Mouse (Mus musculus) activated CD4-positive, CD25-positive, alpha-beta regulatory T cell, adult 9 weeks (primary cell): ENCODE results near the gene Olfr313. TPM values are rescaled to one million over a fixed set of nuclear protein-coding genes. Genes with fewer than 3 reads are reported as not detected.

Experiments used
- polyA plus RNA-seq: library from polyadenylated mRNA; unstranded; fragments of 100-300 nt; shearing (Covaris generic); gene quantifications from one replicate; pipeline ENCODE4 v1.2.1, GENCODE M21; 2017

Gene Olfr313
- not detected for polyA plus RNA-seq

DNA sequence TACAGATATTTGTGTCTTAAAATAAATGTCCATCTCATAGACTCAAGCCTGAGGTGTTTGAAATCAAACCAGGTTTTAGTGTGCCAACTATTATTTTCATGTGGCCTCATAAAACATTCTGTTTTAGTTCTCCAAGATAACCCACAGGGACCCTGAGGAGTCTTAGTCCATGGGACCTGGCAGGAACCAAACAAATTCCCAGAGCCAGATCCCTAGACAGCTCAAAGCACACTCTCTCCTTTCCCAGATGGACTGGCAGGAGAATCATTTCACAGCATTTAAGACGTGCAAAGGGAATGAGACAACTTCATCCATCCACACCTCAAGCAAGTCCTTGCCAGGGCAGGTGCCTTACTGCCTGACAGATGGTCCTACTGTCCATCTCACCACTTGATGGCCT is at the start of gene Olfr313:
Gene Olfr313, plus strand, starts transcription at position 301 of the 400 bp plus-strand sequence.

DNA sequence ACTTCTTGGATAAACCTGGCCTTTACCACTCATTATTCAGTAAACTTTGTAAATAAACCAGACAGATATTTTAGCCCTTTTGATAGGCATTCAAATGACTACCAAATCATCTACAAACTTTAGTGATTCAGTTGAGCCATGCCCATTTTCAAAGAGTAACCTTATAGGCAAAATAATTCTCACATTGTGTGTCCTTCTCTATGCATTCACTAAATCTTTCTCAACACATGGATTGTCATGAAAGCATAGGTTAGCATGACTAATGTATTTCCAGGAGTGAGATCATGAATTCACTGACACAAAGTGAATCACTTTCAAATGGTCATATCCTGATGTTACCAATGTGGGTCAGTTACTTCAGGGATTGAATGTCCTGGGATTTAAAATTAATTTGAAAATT is 41.9 kb upstream of the Olfr313 start, which contains the start of gene Olfr315:
Gene Olfr315, plus strand, starts transcription at position 301 of the 400 bp plus-strand sequence.

DNA sequence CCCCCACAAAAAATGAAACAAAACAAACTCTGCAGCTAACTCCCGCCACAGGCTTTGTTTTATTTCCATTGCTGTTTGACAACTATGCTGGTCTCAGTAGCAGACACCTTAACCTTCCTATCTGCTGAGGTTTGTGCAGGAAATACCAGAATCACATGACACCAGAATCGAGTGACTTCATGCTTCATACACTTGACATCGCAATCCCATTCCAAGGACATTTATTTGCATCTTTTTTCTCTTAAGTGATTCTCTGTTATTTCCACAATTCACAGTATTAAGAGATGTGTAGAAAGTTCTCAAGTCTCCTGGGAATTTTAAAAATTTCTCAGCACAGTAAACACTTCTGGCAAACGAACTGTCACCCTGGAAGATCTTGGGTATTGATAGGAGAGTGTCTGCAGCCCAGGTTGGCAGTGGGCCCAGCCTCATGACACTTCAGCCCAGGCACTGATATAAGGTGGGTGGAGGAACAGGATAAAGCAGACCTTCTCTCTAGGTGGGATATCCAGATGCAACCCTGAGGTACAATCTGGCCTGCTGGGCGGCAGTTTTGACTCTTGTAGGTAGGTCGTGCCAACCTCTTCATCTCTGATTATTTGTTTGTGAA is 32.2 kb upstream of the Olfr313 start, which contains the start of gene Olfr314:
Gene Olfr314, plus strand, starts transcription at position 473 of the 610 bp plus-strand sequence.

DNA sequence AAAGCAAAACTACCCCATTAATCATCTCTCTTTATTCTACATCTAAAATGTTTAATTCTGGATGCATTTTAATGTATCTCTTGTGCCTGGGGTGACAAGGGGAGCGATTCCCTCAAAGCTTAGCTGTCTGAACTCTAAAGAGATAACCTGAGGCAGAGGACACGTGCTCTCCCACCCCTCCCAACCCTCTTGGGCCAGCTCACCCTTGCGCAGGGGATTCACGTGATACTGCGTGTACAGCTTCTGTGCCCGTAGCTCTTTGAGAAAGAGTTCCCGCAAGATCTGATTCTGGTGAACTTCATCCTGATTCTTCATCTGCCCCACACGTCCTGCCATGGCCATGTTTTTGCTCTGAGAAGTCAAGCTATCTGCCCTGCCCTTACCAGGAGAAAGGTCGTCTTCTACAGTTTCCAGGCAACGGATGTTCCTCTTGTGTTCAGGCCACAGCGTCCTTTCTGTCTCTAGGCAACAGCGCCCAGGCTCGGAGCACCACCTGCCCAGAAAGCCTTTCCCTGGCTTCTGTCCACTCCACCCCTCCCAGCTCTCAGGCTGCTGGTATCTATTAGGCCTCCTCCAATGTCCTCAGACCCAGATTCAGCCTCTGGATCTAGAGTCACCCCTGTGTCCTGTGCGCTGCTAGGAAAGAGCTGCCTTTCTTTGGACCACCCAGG is 13.1 kb upstream of the Olfr313 start, which contains the start of gene Fam183b:
Gene Fam183b, minus strand, starts transcription at position 403 of the 671 bp plus-strand sequence.

DNA sequence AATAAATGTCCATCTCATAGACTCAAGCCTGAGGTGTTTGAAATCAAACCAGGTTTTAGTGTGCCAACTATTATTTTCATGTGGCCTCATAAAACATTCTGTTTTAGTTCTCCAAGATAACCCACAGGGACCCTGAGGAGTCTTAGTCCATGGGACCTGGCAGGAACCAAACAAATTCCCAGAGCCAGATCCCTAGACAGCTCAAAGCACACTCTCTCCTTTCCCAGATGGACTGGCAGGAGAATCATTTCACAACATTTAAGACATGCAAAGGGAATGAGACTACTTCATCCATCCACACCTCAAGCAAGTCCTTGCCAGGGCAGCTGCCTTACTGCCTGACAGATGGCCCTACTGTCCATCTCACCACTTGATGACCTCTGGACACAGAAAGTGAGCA is 14.1 kb downstream of the Olfr313 start, which contains the start of gene Olfr312:
Gene Olfr312, plus strand, starts transcription at position 301 of the 400 bp plus-strand sequence.

DNA sequence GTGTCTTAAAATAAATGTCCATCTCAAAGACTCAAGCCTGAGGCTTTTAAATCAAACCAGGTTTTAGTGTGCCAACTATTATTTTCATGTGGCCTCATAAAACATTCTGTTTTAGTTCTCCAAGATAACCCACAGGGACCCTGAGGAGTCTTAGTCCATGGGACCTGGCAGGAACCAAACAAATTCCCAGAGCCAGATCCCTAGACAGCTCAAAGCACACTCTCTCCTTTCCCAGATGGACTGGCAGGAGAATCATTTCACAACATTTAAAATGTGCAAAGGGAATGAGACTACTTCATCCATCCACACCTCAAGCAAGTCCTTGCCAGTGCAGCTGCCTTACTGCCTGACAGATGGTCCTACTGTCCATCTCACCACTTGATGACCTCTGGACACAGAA is 24.2 kb downstream of the Olfr313 start, which contains the start of gene Olfr311:
Gene Olfr311, plus strand, starts transcription at position 301 of the 400 bp plus-strand sequence.

DNA sequence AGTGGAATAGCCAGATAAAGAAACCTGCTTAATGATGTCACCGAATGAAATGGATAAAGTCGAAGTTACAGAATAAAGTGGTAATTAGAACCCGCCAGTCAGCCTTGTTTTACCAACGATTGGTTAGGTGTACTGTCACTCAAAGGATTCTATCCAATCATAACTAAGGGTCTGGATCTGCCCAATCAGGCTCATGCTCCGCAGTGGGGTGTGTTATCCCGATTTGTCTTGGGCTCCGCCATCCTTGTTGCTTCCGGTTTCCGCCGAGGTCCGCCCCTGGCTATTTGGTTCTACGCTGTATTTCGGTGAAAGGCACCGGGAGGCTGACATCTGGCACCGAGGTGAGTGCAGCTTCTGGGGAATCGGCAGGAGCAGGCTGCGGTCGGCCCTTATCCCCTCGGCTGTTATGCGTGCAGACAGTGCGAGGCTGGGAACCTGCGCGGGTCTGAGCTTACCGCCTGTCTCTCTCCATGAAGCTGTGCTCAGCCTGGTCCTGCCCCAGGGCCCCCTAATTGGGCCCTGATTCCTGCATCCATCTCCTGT is 32.2 kb downstream of the Olfr313 start, which contains the start of gene Gm12258:
Gene Gm12258, plus strand, starts transcription at position 240 of the 543 bp plus-strand sequence.

DNA sequence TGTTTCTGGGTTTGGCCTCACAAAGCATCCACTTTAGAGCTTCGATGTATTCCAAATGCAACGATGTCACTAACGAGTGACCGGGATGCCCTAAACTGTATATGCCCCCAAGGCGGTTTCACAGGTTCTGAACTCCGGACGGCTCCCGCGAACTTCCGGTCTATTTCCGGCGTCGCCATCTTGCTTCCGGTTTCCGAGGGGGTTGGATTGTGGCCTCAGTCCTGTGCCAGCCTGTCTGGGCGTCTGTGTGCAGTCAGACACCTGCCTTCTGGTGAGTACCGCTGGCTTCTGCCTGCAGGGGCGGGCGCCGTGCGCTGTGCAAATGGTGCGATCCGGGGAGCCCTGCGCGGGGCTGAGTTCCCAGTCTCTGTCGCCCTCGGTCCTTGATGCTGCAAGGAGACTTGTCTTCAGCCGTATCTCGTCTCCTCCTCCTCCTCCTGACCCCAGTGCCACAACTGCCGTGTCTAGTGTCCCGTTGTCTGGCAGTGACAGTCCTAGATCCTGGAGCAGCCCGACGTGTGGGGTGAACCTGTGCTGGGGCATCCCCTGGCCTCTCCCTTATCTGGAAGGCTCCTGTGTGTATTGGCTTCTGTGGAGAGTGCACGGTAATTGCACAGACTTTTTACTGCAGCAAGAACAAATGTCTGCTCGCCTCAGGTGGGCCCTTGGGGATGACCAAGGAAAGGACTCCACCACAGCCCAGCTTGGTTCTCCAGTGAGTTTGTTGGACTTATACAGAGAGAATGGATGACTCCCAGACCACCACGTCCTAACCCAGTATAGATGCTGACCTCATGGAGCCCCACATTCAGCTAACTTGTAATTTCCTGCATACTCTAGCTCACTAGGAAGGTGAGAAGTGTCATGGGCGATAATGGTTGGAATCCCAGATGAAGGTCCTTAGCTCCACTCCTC is 52.5 kb downstream of the Olfr313 start, which contains the start of gene 2810021J22Rik:
Gene 2810021J22Rik, plus strand, starts transcription at position 178 of the 915 bp plus-strand sequence.

Other genes with a start within 250 kb of the Olfr313 start
- gene Olfr224, start 244.4 kb upstream of the Olfr313 start, polyA plus RNA-seq, result not detected
- gene Olfr325, start 237.3 kb upstream of the Olfr313 start, polyA plus RNA-seq, result not detected
- gene Olfr324, start 219.9 kb upstream of the Olfr313 start, polyA plus RNA-seq, result not detected
- not detected for gene 2210407C18Rik, start 198.9 kb upstream of the Olfr313 start, polyA plus RNA-seq
- not detected for gene Olfr323, start 184.5 kb upstream of the Olfr313 start, polyA plus RNA-seq
- not detected for gene Trim58, start 174.5 kb upstream of the Olfr313 start, polyA plus RNA-seq
- not detected for gene Olfr322, start 156.2 kb upstream of the Olfr313 start, polyA plus RNA-seq
- gene Olfr320, start 133.9 kb upstream of the Olfr313 start, polyA plus RNA-seq, result not detected
- gene Olfr319, start 115.8 kb upstream of the Olfr313 start, polyA plus RNA-seq, result not detected
- gene Olfr318, start 91.0 kb upstream of the Olfr313 start, polyA plus RNA-seq, result not detected
- not detected for gene Olfr317, start 75.8 kb upstream of the Olfr313 start, polyA plus RNA-seq
- gene Olfr316, start 62.3 kb upstream of the Olfr313 start, polyA plus RNA-seq, result not detected
- gene Olfr315, start 41.8 kb upstream of the Olfr313 start, polyA plus RNA-seq, result not detected
- gene Olfr314, start 32.0 kb upstream of the Olfr313 start, polyA plus RNA-seq, result not detected
- not detected for gene Fam183b, start 13.0 kb upstream of the Olfr313 start, polyA plus RNA-seq
- not detected for gene Olfr312, start 14.2 kb downstream of the Olfr313 start, polyA plus RNA-seq
- gene Olfr311, start 24.3 kb downstream of the Olfr313 start, polyA plus RNA-seq, result not detected
- 9.8 TPM for gene Gm12258, start 32.2 kb downstream of the Olfr313 start, polyA plus RNA-seq
- 16.4 TPM for gene 2810021J22Rik, start 52.2 kb downstream of the Olfr313 start, polyA plus RNA-seq
- 12.4 TPM for gene Zfp39, start 89.2 kb downstream of the Olfr313 start, polyA plus RNA-seq
- 0.32 TPM for gene Btnl10, start 102.9 kb downstream of the Olfr313 start, polyA plus RNA-seq
- 11.3 TPM for gene Rnf187, start 123.9 kb downstream of the Olfr313 start, polyA plus RNA-seq
- 21.6 TPM for gene Hist3h2ba, start 133.9 kb downstream of the Olfr313 start, polyA plus RNA-seq
- gene Hist3h2a, start 139.7 kb downstream of the Olfr313 start, polyA plus RNA-seq, result 22.1 TPM
- gene Trim17, start 139.7 kb downstream of the Olfr313 start, polyA plus RNA-seq, result 0.26 TPM
- gene Trim11, start 163.1 kb downstream of the Olfr313 start, polyA plus RNA-seq, result 33.6 TPM